Mouse (Mus musculus) retina, postnatal 1 day (tissue): ENCODE measurements around the gene Pex14.
"Not testable (repeated sequence)": the region's sequence is repeated elsewhere in the genome, so short reads cannot be mapped to it uniquely, and the experiment has no call there.

Source experiments
- DNase-seq: peaks from one replicate; pipeline ENCODE4 v3.0.0-alpha.2; 2012

Pex14 gene

GRCm38 (mm10) chr4:149099369-149100017 is at the start of gene Pex14:
Gene Pex14 (minus strand): TSS chr4:149099876.
- peak; percentile 94 for DNase-seq

GRCm38 (mm10) chr4:149149196-149149595 is 49.5 kb upstream of the Pex14 start:
- no peak for DNase-seq

DNA sequence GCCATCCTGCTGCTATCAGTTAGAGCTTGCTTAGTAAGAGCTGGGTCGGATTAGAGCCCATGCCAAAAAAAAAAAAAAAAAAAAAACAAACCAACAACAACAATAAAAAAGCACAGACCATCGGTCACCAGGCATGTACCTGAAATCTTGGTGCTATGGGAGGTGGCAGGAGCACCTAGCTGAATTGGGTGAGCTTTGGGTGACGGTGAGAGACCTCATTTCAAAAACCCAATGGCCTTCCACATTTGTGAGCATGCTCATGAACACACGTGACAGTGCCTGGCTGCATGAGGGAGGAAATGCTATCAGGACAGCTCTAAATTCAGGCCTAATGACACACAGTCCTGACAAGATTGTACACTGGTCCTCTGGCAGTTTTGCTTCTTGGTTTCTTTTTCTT is 48.4 kb upstream of the Pex14 start:
- no peak for DNase-seq

DNA sequence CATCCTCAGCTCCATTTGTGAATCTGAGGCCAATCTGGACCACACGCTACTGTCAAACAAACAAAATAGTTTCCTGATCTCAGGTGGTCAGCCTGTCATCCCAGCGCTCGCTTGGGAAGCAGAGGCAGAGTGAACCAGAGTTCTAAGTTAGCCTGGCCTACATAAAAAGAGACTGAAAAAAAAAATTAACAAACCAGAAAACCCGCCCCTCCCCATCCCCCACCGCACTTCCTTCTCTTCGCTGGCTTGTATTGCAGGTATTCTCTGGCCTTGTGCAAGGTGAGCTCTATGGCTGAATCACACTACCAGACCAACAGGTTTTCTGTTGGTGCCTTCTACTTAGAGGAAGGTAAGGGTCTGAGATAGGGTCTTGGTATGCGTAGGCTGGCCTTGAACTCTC is 47.9 kb upstream of the Pex14 start:
- no peak for DNase-seq

DNA sequence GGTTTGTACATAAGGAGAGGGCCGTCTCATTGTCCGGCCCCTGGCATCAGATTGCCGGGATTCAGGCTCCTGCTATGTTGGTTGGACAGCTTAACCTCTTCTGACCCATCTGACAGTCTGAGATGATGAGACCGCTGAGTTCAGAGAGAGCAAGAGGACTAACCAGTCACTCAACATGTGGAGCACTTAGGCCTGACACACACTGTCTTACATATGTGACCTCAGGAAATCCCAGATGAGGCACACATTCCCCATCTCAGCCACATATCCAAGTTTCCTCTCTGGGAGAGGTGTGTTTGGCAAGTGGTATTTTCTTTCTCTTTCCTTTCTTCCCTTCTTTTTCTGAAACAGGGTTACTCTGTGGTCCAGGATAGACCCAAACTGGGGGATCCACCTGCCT is 45.5 kb upstream of the Pex14 start:
- DNase-seq, result no peak

DNA sequence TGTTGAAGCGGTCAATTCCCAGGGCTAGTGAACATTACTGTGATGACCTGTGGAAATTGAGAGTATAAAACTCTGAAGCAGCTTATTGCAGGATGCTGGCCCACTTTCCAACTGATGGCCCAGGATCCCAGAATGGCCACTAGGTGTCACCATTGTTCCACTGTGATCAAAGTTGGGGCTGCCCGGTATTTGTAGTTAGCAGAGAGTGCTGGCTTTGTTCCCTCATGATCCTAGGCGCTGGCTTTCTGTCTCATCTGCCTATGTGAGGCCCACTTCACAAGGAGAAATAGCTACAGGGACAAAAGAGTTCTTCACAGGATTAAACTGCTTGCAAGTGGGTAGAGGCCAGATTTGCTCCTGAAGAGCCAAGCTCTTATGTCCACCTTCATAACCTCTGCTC is 44.8 kb upstream of the Pex14 start:
- peak; percentile 91 for DNase-seq

DNA sequence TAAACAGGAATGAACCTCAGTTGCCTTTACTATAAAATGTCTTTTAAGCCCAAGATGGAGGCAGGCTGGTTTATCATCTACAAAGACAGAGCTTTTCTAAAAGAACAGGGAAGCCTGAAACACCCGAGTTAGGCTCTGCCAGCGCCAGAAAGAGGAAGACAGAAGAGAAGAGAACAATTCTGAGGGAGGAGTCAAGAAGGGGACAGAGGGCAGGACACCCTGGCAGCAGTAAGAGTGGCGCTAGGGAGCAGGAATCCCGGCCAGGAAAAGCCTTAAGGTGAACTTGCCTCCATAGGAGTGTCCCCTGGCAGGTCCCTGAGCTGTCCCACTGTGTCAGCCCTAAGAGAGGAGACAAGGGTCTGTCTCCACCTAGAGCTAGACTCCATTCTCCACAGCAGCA is 43.9 kb upstream of the Pex14 start:
- DNase-seq, result no peak

GRCm38 (mm10) chr4:149138515-149138914 is 38.8 kb upstream of the Pex14 start:
- DNase-seq, result no peak

- peak; percentile 95 for DNase-seq
Measured at GRCm38 (mm10) chr4:149136982-149137770, 37.5 kb upstream of the Pex14 start, which contains the start of gene Cenps. Gene Cenps (minus strand): TSS chr4:149137629.

DNA sequence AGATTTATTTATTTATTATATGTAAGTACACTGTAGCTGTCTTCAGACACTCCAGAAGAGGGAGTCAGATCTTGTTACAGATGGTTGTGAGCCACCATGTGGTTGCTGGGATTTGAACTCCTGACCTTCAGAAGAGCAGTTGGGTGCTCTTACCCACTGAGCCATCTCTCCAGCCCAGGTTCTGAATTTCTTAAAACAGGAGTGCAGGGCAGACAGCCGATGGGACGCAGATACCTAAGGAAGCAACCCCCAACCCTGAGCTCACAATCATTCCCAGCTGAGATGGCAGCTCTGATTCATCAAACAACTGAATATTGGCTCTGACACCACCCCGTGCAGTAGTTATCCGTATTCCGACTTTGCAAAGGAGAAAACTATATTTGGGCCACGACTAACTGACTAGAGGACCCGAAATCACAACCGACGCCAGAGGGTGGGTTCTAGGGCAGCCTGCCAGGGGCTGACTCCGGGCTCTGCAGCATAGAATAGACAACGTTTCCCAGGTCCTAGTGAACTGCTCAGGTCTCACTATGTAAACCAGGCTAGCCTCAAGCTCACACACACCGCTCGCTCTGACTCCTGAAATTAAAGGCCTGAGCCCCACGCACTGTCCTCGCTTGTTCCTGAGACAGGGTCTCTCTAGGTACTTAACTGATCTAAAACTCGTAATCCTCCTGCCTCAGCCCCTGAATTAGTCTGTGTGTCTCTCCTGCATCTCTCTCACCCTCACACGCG is 36.6 kb upstream of the Pex14 start:
- peak; percentile 10 for DNase-seq

- DNase-seq, result no peak
Measured at GRCm38 (mm10) chr4:149133395-149133794, 33.7 kb upstream of the Pex14 start.

- DNase-seq, result no peak
Measured at GRCm38 (mm10) chr4:149131789-149132565, 32.3 kb upstream of the Pex14 start.

GRCm38 (mm10) chr4:149131021-149131752 is 31.5 kb upstream of the Pex14 start:
- no peak for DNase-seq

- DNase-seq, result no peak
Measured at GRCm38 (mm10) chr4:149128467-149128866, 28.8 kb upstream of the Pex14 start.

DNA sequence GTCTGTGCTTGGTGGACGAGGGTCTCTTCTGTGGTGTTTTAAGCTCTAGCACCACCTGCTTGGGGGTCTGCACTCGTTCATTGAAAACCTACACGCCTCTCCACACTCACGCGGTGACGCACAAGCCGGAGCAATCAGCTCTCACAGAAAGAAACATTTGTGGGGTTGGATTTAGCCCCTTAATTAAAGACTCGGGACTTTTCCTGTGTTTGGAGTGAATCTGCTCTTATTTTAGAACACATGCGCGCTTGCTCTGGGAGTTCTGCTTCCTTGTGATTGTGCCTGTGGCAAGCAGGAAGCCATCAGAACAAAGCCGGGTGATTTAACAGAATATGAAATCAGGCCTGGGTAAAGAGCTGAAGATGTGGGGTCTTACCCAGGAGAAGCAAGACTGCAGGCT is 27.0 kb upstream of the Pex14 start, which contains the start of gene Cort:
Gene Cort, minus strand, starts transcription at position 101 of the 400 bp plus-strand sequence.
- DNase-seq, result no peak

DNA sequence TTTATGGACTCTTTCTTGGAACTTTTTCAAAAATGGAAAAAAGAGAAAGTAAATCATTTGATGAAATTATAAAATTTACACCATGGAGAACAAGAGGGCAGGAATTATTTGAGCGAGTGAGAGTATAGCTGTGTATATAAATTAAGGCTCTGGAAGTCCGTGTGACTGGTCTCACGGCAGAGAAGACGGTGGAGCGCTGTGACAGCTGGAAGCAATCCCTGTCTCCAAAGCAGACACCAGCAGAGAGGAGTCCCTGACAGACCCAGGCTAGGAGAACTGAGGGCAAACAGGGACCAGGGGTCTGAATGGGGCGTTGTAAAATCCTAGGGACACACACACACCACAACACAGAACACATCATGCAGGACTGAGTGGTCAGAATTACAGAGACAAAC is 26.4 kb upstream of the Pex14 start:
- DNase-seq, result no peak

DNA sequence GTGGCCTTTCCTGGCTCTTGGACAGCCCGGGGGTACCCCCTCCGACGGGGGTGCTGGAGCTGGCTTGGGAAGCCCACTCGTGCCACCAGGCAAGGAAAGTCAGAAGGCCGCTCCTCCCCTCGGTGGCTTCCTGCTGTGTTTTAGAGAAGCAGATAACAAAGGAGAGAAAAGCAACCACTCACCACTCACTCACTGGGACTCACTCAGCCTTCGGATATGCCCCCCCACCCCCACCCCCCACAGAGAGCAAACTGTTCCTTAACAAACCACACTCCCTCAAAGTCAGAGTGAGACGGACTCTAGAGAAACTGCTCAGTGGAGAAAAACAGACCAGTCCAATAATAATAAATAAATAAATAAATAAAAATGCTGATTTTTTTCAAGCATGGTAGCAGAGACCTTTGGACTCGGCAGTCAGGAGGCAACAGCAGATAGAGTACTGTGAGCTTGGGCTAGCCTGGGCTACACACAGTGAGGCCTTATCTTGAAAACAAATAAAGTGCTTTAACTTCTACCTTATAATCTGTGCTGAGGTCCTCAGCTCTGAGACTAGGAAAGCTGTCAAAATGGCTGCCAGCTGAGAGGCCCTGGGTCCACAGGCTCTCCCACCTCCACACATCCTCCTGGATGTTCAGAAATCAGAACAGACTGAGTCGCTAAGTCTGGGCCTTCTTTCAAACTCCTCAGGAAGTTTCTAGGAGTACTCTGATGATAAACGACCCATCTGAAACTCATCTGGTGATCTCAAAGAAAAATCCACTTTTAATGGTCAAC is 25.9 kb upstream of the Pex14 start:
- DNase-seq, result no peak

GRCm38 (mm10) chr4:149123432-149123831 is 23.8 kb upstream of the Pex14 start:
- no peak for DNase-seq

DNA sequence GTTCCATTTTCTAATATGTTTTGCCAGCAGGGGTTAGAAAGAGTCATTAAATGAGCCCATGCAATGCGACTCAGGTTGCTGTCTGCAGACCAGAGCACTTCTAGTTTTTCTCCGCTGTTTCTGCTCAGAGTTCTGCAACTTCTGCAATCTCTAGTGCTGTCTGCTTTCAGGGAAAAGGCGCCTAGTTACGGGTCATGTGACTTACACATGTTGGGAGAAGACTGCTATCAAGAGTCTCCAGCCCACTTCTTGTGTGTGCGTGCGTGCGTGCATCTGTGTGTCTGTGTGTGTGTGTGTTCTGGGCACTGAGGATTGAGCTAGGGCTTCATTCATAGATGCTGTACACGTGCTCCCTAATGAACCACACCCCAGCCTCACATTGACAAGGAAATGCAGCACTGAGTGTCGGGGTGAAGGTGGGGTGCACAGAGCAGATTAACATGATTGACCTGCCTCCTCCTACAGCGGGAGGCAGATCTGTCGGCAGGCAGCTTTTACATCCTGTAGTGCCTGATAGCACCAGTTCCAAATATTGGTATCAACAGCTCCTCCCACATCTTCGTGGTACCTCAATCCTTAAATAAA is 20.4 kb upstream of the Pex14 start:
- DNase-seq, result not testable (repeated sequence)

- DNase-seq, result peak; percentile 95
Measured at GRCm38 (mm10) chr4:149103875-149104561, 4.3 kb upstream of the Pex14 start, which contains the start of gene Dffa. Gene Dffa (plus strand): TSS chr4:149104146.
